Mouse (Mus musculus) embryonic fibroblast, embryonic 13.5 days (primary cell): ENCODE data around the gene Pmepa1. TPM values are rescaled to one million over a fixed set of nuclear protein-coding genes. Genes with fewer than 3 reads are reported as not detected.

ENCODE experiments used
- H3K27ac ChIP-seq: 2 replicates; pipeline ENCODE4 v1.5.1; 2012; ENCODE audit warnings: low read length, control low read depth, inconsistent platforms; ENCODE audit not compliant: insufficient read depth
- H3K4me1 ChIP-seq: 2 replicates; pipeline ENCODE4 v1.6.1; 2011; ENCODE audit warnings: low read length; ENCODE audit not compliant: control insufficient read depth, insufficient read depth
- H3K4me3 ChIP-seq: 2 replicates; pipeline ENCODE4 v1.5.1; 2011; ENCODE audit warnings: mild to moderate bottlenecking, control low read depth, low read length; ENCODE audit not compliant: insufficient read depth
- CTCF ChIP-seq: IDR thresholded peaks from 2 replicates; pipeline ENCODE4 v1.5.1; 2011; ENCODE audit warnings: mild to moderate bottlenecking, control low read depth, low read length, moderate library complexity, borderline replicate concordance; ENCODE audit not compliant: insufficient read depth
- POLR2A ChIP-seq: IDR thresholded peaks from 2 replicates; pipeline ENCODE4 v1.6.1; 2011; ENCODE audit warnings: low read depth, mild to moderate bottlenecking, control low read depth, low read length, moderate library complexity
- polyA plus RNA-seq: library from polyadenylated mRNA; stranded (reverse); fragments of >200 nt; gene quantifications from 2 replicates; pipeline ENCODE4 v1.2.4, GENCODE M21; 2011; ENCODE audit warnings: low read depth; ENCODE audit not compliant: missing spikeins, insufficient read length

Gene Pmepa1
- polyA plus RNA-seq, 1 experiment, result 141 TPM

DNA sequence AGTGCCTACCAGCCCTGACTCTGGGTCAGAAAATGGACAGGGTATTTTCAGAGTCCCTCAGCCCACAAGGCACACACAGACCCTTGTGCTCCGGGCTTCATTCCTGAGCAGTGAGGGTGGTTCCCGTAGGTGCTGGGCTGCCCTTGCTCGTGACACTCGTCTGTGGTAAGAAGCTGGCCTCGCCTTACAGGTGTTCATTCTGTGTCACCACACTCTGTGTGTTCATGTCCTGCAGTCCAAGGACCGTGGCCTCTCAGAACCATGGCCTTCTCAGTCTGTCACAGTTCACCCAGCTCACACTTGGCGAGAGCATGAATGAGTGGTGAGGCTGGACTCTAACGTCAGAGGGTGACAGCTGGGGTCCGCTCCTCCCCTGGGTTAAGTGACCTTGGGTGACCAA is 20.1 kb upstream of the Pmepa1 start:
- H3K27ac ChIP-seq, result no peak overlapping the region
- no peaks in the 10 kb centered on the region for H3K4me1 ChIP-seq
- TF ChIP-seq CTCF (no peak), POLR2A (no peak)
- H3K4me3 ChIP-seq, result no peak overlapping the region

DNA sequence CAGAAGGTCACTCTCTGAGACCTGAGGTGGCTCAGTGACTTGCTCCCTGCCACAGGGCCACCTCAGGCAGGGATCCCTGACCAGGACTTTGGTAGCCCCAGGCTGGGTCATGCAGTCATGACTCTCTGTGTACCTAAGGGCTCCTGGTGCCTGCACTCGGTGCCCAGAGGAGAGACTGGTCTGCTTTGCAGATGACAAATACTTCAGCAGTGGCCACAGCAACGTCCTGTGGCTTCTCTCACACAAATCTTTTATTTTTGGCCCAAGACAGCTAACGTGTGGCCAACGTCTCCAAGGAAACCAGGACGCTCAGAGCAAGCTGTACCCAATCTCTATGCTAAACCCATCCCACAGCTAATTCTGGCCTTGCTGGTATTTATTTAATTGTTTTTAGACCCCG is 16.7 kb upstream of the Pmepa1 start:
- Histone ChIP-seq H3K4me3 (no peak overlapping the region), H3K27ac (no peak overlapping the region), H3K4me1 (no peaks in the 10 kb centered on the region)
- TF ChIP-seq CTCF (no peak), POLR2A (no peak)

DNA sequence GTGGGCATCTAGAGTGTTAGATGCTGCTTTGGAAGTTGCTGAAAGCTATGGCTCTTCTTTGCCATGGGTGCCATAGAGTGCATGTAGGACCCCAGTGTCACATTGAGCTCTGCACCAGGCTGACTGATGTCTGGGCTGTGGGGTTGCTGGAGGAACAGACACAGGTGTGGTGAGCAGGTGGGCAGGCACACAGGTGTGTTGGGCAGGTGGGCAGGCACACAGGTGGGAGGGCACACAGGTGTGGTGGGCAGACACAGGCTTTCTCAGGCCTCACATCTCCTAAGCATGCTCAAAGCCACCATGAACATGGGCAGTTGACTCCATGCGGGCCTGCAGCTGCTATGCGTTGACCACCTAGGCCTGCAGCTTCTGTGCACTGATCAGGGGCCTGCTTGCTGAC is 16.2 kb upstream of the Pmepa1 start:
- H3K27ac ChIP-seq, result no peak overlapping the region
- no peaks in the 10 kb centered on the region for H3K4me1 ChIP-seq
- no peak overlapping the region for H3K4me3 ChIP-seq
- TF ChIP-seq POLR2A, result no peak
- no peak for TF ChIP-seq CTCF

DNA sequence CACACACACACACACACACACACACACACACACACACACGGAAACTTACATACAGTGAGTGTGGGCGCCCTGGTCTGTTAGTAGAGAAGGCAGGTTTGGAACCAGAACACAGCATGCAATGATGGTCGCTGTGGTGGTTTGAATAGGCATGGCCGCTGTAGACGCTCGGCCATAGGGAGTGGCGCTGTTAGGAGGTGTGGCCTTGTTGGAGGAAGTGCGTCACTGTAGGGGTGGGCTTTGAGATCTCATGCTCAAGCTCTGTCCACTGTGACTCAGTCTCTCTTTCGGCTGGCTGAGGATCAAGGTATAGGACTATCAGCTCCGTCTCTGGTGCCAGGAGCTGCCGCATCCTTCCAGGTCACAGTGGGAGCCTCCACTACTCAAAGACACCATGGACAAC is 14.6 kb upstream of the Pmepa1 start:
- no peak overlapping the region for H3K27ac ChIP-seq
- no peak overlapping the region for H3K4me3 ChIP-seq
- TF ChIP-seq POLR2A (no peak), CTCF (no peak)
- H3K4me1 ChIP-seq, result no peaks in the 10 kb centered on the region

DNA sequence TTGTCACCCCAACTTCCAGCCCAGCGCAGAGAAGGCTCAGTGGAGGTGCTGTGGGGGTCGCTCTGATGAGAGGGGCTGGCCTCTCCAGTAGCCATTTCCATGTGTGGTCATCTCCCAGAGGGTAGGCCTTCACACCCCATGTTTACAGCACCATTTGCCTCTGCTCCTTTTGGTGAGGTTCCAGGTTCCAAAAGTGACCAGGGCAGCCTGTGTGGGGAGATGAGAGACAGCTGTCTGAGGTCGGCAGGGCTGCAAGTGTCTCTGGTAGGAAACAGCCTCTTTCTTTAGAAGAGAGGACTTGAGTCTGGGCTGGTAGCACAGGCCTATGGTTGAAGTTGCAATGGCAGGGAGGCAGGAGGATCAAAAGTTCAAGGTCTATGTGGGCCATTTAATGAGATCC is 13.6 kb upstream of the Pmepa1 start:
- no peak overlapping the region for H3K27ac ChIP-seq
- no peak overlapping the region for H3K4me3 ChIP-seq
- no peak for TF ChIP-seq CTCF
- no peak for TF ChIP-seq POLR2A
- no peaks in the 10 kb centered on the region for H3K4me1 ChIP-seq

DNA sequence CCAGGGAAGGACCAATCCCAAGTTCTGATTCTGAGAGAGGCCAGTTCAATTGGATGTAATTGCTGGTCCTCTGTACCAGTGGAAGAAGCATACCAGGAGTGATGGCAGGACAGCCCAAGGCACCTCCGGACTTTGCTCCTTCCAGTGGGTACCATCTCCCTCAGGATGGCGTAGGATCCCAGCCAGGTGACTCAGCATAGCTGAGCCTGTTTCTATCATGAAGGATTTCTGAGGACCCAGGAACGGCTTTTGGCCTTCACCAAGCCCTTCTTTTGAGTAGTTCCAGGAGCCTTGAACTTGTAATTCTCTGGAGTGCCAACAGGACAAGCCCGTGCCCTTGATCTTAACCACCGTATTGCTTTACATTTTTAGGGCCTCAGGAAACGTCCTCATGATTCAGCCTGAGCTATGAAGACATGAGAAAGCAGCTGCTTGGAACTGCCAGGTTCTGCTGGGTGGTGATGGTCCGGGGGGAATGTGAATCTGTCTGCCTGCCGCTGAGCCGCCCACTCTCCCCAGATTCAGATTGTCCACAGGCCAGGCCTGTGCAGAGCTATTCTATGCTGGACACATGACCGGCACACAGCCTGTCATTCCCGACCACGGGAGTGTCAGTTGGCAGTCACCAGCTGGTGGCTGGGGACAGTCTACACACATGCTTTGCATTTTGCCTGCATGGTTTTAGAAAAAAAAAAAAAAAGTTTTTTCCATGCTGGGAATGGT is 9.6 kb upstream of the Pmepa1 start:
- Histone ChIP-seq H3K27ac (no peak overlapping the region), H3K4me1 (no peaks in the 10 kb centered on the region), H3K4me3 (no peak overlapping the region)
- TF ChIP-seq CTCF (no peak), POLR2A (no peak)

DNA sequence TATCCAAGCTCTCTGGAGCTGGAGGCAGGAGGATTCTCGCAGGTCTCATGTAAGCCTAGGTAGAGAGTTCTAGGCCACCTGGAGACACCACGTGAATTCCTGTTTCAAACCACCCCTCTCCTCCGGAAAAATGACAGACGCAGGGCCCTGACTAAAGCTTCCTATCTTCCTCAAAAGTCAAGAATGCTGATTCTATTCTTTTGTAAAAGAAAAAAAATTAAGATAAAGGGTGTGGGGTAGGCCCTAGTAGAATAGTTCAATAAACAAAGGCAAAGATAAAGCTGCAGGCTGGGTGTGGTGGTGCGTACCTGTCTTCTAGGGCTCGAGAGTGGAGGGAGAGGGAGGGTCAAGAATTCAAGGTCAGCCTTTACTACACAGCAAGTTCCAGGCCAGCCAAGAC is 8.4 kb upstream of the Pmepa1 start:
- TF ChIP-seq POLR2A, result no peak
- no peak for TF ChIP-seq CTCF
- H3K27ac ChIP-seq, result no peak overlapping the region
- peaks cover 3% of the 10 kb centered on the region; the same call in 1 of the 2 replicates for H3K4me1 ChIP-seq
- no peak overlapping the region for H3K4me3 ChIP-seq

DNA sequence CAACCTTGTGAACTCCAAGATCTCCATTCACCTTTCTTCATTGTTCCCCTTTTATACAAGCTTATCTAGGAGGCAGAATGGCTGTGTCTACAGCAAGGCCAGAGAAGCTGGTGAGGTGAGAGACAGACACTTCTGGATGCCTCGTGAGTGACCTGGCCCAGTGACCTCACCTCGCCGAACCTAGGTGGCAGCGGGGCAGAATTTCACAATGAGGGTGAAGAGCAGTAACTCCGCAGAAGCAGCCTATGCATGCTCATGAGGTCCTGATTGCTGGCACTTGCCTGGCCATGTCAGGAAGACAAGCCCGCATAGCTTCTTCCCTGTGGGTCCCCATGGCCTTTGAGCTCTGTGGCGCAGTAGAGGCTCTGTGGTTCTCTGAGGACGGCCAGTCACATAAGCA is 5.9 kb upstream of the Pmepa1 start:
- Histone ChIP-seq H3K27ac (no peak overlapping the region), H3K4me1 (peaks cover 3% of the 10 kb centered on the region; the same call in 1 of the 2 replicates), H3K4me3 (no peak overlapping the region)
- no peak for TF ChIP-seq CTCF
- TF ChIP-seq POLR2A, result no peak

DNA sequence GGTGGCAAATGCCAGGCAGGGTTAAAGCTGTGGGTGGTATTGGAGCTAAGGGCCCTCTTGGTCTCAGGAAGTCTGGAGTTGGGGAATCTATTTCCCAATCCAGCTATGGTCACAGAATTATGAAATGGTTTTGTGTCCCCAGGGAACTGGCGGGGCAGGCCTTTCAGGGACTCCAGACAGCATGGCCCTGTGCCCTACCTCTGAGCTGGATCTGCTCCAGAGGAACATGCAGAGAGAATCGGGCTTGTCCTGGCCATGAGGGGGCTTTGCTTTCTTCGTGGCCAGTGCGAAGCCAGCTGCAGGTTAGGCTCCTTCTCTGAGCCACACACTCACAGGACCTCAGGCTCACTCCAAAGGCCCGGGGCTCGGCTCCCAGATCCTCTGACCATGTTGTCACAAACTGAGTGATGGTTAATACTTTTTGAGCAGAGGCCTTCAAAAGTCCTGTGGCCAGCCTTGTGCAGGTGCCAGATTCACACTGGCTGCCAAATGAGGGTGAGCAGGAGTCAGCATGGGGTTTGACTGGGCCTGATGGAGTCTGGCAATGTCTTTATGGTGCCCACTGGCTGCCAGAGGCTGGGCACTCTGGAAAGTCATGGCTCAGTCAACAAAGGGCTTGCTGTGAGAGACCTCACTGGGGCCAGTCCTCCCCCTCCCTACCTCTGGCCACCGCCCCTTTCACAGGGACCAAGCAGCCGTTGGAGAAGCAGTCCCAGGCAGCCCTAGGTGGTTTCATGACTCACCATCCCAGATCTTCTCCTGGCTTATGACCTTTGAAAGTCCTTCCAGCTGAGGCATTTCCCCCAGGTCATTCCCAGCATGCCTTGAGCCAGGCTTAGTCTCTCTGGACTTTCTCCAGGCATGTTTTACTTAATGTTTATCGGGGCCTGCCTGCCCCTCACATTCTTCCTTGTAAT is 4.9 kb upstream of the Pmepa1 start:
- no peak for TF ChIP-seq CTCF
- TF ChIP-seq POLR2A, result no peak
- Histone ChIP-seq H3K27ac (no peak overlapping the region), H3K4me1 (peaks cover 3% of the 10 kb centered on the region; the same call in 1 of the 2 replicates), H3K4me3 (no peak overlapping the region)

DNA sequence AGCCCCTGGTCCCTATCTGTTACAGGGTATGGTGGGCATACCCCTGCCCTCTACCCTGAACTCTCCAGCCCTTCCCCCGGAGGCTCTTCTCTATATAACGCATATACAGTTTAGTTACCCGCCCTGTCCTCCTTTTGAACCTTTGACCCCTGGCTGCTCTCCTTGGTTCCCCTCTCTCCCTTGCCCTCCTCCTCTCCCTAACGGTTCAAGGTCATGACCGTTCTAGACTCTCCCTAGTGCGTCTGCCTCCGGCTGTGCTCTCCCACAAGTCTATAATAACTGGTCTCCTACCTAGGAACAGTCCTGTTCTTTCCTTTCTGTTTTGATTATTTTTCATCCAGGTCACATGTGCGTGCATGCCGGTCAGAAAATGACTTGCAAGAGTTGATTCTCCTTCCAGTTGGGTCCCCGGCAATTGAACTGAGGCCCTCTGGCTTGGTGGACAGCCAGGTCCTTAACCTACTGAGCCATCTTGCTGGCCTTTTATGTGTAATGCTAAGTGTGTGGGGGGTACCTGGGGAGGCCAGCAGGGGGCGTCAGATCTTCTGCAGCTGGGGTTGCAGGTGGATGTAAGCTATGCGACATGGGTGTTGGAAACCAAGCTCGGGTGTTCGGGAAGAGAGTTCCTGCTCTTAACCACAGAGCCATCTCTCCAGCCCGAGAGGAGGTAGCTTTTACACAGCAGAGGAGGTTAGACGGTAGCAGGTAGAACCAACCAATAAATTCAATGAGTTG is 2.7 kb upstream of the Pmepa1 start:
- H3K4me3 ChIP-seq, result no peak overlapping the region
- H3K27ac ChIP-seq, result no peak overlapping the region
- TF ChIP-seq POLR2A (no peak), CTCF (no peak)
- peaks cover 3% of the 10 kb centered on the region; the same call in 1 of the 2 replicates for H3K4me1 ChIP-seq
